Mouse (Mus musculus) mature B cell (primary cell): Measurements from ENCODE around the gene Spty2d1.
"Not testable (repeated sequence)": the region's sequence is repeated elsewhere in the genome, so short reads cannot be mapped to it uniquely, and the experiment has no call there.

Experiments used
- in situ Hi-C: fragments of 300-500 bp; cut with MboI; formaldehyde crosslinking; loops from 2 replicates; pipeline ENCODE4 v1.14.3; 2019

Spty2d1 gene

DNA sequence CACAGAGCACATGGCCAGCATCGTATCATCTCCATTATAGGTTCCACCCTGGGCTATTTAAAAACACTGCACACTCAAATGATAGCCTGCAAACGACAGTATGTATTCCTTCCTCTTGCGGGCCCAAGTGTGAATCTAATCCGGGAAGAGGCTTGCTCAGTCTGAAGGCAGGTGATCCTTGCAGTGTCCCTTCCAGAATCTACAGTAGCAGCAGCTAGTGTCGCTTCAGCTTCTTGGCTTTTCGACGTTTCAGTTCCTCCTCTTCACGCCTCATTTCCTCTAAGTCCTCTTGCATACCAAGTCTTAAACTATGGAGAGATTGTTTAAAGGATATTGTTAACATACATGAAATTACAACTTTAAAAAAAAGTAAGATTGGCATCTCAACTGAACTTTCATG, 15.1 kb downstream of the Spty2d1 start:
- in situ Hi-C loops: no loop called here

GRCm38 (mm10) chr7:46989387-46989786, 18.8 kb downstream of the Spty2d1 start:
- in situ Hi-C loops: not testable (repeated sequence)

GRCm38 (mm10) chr7:46987073-46987472, 21.1 kb downstream of the Spty2d1 start:
- in situ Hi-C loops: no loop called here

- in situ Hi-C loops: no loop called here
Measured at GRCm38 (mm10) chr7:46986646-46987045, 21.6 kb downstream of the Spty2d1 start.

DNA sequence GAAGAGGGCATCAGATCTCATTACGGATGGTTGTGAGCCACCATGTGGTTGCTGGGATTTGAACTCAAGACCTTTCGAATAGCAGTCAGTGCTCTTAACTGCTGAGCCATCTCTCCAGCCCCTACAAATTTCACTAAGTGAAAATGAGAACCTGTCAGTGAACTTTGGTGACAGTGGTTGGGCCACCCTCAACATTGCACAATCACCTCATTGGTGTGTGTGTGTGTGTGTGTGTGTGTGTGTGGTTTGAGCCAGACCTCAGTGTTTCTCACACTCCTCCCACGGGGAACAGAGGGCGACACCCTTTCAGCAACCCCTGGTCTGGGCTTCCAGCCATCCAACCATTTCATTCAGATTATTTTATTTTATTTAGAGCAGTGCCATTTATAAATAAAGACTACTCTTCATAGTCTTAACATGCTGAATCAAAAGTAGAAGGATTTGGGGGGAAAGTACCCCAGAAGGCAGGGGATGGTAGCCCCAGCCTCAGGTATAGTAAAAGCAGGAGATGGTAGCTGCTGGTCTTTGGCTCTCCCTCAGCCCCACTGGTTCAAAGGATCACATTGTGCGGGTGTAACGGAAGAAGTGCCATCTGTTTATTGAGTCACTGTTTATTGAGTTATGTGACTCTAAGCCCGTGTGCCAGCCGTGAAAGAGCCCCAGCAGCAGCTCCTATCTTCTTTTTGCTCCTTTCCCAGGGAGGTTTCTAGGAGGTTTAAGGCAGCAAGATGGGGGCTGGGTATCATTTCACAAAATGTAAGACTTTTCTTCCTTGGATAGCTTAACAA, 22.3 kb downstream of the Spty2d1 start:
- in situ Hi-C loops: no loop called here

- in situ Hi-C loops: no loop called here
Measured at GRCm38 (mm10) chr7:46983280-46983679, 24.9 kb downstream of the Spty2d1 start, which contains the start of gene Gm9999. Gm9999 (plus strand) TSS chr7:46983580.

DNA sequence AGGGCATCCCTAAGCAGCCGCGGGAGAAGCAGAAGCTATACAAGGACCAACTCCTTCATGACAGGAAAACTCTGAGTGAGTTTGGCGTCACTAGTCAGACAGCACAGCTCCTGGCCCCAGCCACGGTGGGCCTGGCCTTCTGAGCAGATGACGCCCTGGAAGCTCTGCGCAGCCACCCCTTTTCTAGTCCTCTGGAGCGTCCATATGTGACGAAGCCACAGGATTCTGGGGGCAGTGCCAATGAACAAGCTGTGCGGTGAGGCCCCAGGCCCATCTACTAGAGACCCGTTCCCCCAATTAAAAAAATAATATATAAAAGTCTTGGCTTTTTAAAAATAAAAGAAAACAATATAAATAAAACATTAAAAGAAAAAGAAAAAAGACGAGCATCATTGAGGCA, 32.8 kb downstream of the Spty2d1 start:
- in situ Hi-C loops: no loop called here

DNA sequence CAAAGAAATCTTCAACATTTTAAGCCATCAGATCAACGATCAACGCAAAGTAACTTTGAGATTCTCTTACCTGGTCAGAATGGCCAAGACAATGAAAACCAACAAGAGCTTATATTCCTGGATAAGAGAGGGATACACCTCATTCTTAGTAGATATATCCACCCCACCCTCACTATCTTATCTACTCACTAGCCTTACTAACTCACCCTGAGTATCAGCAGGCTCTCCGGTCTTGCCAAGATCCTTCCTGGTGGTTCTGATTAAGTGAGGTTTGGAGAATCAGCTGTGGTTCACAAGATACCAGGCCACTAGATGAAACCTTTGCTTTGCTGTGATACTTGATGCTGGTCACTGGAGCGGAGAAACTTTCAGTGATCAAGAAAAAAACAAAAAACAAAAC, 33.6 kb downstream of the Spty2d1 start:
- in situ Hi-C loops: no loop called here

- in situ Hi-C loops: loop anchor here (10.0 kb wide), 2 partner anchors 115 to 185 kb away; no protein-coding TSS in a partner anchor
Measured at GRCm38 (mm10) chr7:46969898-46970297, 38.3 kb downstream of the Spty2d1 start.

DNA sequence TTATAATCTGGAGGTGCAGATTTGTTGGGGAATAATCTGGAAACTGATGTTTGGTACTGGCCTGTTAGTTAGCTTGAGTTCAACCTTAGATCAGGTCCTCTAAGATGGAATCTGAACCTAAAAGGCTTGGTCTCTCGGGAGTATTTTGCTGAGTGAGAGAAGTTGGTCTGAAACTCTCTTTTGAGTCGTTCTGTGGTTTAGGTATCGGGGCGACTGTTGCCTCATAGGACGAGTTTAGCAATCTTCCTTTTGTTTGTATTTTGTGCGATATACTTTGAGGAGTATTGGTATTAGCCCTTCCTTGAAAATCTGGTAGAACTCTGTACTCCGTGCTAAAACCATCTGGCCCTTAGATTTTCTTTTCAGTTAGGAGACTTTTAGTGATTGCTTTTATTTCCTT, 44.1 kb downstream of the Spty2d1 start:
- in situ Hi-C loops: loop anchor here (5.0 to 10.0 kb wide), 3 partner anchors 58 to 191 kb away; no protein-coding TSS in a partner anchor

DNA sequence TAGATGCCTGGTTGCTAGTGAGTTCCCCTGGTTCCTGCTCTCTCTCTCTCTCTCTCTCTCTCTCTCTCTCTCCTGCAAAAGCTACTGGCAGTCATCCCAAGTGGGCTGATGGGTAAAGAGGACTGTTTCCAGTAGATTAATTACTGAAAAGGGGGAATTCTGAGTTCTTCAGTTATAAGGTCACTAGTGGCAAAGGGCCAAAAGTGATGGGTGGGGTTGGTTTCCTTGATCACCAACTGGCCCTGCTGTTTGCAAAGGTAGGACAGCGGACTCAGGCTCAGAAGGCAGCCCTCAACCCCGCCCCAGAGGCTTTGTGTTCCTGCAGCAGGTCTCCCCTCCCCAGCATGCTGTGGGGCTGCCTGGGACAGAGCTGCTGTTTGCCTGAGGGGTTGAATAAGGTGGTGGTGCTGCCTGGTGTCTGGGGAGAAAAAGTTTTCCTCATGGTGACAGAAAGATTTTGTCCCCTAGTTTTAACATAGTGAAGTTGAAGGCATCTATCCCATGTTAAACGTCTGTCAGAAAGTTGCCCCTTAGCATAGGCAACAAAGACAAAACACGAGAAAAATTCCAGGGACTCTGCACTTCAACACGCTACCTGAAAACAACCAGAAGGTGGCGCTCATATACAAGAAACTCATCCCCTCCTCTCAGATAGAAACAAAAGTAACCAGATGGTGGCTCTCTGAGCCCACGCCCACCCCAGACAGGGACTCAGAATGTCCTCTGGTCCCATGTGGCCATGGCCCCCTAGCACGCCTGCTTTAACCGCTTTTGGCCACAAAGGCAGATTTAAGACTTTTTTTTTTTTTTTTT, 45.2 kb downstream of the Spty2d1 start:
- in situ Hi-C loops: loop anchor here (5.0 to 10.0 kb wide), 3 partner anchors 59 to 192 kb away; no protein-coding TSS in a partner anchor

DNA sequence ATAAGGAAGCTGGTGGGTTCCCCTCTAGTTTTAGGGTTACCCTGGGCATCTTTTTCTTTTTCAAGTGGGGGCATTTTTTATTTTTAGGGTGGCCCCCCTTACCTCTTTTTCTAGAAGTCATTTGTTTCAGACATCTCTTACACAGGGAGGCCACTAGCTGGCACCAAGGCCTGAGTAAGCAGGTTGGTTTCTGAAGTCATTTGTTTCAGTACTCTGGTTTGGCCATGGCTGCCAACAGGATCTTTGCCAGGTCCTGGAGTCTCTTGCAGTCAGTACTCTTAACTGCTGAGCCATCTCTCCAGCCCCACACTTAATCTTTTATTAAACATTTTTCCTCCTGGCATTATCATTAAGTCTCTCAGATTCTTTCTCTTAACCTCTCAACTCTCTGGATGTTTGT, 46.1 kb downstream of the Spty2d1 start:
- in situ Hi-C loops: loop anchor here (5.0 to 10.0 kb wide), 3 partner anchors 60 to 193 kb away; no protein-coding TSS in a partner anchor

GRCm38 (mm10) chr7:46960991-46961390, 47.2 kb downstream of the Spty2d1 start:
- in situ Hi-C loops: loop anchor here (5.0 to 10.0 kb wide), 3 partner anchors 61 to 194 kb away; no protein-coding TSS in a partner anchor

DNA sequence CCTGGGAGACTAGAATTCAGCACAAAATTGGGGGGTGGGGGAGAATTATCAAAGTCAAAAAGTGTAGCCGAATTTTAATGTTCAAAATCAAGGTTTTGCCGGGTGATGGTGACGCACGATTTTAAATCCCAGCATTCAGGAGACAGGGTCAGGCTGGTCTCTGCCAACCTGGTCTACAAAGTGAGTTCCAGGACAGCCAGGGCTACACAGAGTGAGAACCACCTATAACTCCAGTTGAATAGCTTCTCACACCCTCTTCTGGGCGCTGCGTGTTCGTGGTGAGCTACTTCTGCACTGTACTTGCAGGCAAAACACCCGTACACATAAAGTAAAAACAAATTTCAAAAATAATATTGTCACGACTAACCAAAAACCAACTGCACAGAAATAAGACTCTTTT, 49.4 kb downstream of the Spty2d1 start:
- in situ Hi-C loops: no loop called here

DNA sequence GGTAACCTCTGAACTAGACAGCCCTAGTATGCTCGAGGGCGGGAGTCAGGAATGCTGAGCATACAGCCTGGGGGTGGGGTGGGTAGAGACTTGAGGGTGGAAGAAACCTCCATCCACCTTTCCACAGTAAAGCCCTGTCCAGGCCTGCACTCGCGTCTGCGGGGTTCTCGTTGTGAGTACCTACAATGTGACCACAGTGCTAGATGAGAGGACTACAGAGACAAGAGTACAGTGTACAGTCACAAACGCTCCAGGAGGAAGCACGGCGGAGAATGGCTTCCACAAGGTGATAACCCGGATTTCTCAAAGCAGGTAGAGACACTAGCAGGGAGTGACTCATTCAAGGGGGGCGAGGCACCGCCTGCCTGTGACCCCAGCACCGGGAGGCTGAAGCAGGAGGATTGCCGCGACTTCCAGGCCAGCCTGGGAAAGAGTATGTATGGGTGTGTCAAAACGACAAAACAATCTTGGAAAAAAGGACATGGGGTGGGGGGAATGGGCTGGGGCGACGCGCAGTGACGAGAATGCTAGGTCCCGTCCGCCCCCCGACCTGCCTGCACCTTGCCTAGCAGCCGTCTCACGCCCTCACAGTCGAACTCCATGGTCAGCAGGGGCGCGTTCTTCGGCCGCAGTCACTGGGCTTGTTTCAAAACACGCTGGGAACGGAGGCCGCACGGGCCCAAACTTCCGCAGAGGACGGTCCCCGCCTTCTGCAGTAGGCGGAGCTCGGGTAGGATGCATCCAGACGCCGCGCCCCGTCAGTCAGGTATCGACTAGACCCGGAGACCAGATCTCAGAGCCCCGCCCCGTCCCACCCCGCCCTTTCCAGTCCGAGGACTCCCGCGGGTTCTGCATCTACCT, 50.1 kb downstream of the Spty2d1 start, which contains the start of gene Uevld:
Uevld (minus strand) TSS at position 697 of the 861 bp plus-strand sequence.
- in situ Hi-C loops: no loop called here
